ENCODE assay signal across 14 mouse cellular contexts in genomic region chr1:74139415-74139814, GRCm38 (mm10). TPM values are rescaled to one million over a fixed set of nuclear protein-coding genes. Genes with fewer than 3 reads are reported as not detected.
DNase-seq lines count a peak whose midpoint lies in the region; ATAC-seq and TF ChIP-seq lines count a peak whose summit lies in the region.
"Had no signal": no experiment of that assay in that cellular context is flagged by ENCODE, and none has a peak within 500 bp of the region (broad histone marks: within the 10 kb centered on the region; RNA-seq: fewer than 3 reads in every experiment).

No protein-coding gene starts in this region.

- H3K27me3 ChIP-seq in hindbrain, embryonic 11.5 days (ENCODE audit: control insufficient read depth, insufficient read depth, low read length): no peaks in the 10 kb centered on the region
- H3K27me3 ChIP-seq in hindbrain, embryonic 10.5 days (ENCODE audit: insufficient read depth, poor library complexity, severe bottlenecking): no peaks in the 10 kb centered on the region
- no peaks in the 10 kb centered on the region for H3K27me3 ChIP-seq in lung, postnatal 0 days (replicated peaks; ENCODE audit: insufficient read depth, low read length)
- H3K27me3 ChIP-seq: heart, embryonic 13.5 days; lung, embryonic 15.5 days had no signal

- TF ChIP-seq EP300 in lung, postnatal 0 days (IDR thresholded peaks at IDR 0.05): no peak

- H3K9ac ChIP-seq in hindbrain, embryonic 11.5 days (ENCODE audit: low read depth, low read length): no peak overlapping the region
- H3K9ac ChIP-seq in lung, postnatal 0 days (replicated peaks; ENCODE audit: low read depth): no peak overlapping the region
- H3K9ac ChIP-seq: heart, embryonic 13.5 days; lung, embryonic 15.5 days had no signal

- TF ChIP-seq CTCF in lung, postnatal 0 days (IDR thresholded peaks at IDR 0.05): peak; percentile 59

- no peak overlapping the region for H3K4me3 ChIP-seq in hindbrain, embryonic 11.5 days (ENCODE audit: low read depth, low read length)
- H3K4me3 ChIP-seq in hindbrain, embryonic 10.5 days: no peak overlapping the region
- H3K4me3 ChIP-seq in lung, postnatal 0 days (ENCODE audit: low read depth, low read length): no peak overlapping the region
- H3K4me3 ChIP-seq: heart, embryonic 13.5 days; lung, embryonic 15.5 days had no signal

- H3K36me3 ChIP-seq in hindbrain, embryonic 11.5 days (ENCODE audit: control insufficient read depth, insufficient read depth, low read length): no peaks in the 10 kb centered on the region
- H3K36me3 ChIP-seq in hindbrain, embryonic 10.5 days: no peaks in the 10 kb centered on the region
- H3K36me3 ChIP-seq in lung, postnatal 0 days (ENCODE audit: insufficient read depth, low read length): no peaks in the 10 kb centered on the region
- H3K36me3 ChIP-seq: heart, embryonic 13.5 days; lung, embryonic 15.5 days had no signal

- DNase-seq in hindbrain, embryonic 11.5 days (ENCODE audit: low spot score): peak; percentile 7
- no peak for DNase-seq in hindbrain, embryonic 10.5 days (ENCODE audit: low spot score)
- DNase-seq in lung, postnatal 0 days (ENCODE audit: low spot score): no peak
- no peak for DNase-seq in lung, postnatal 10 days
- DNase-seq in R1 (ENCODE audit: low read depth, low spot score): peak; percentile 63
- peak; percentile 24 for DNase-seq in retina, postnatal 1 day
- DNase-seq in right cerebral cortex, postnatal 36 days (ENCODE audit: low spot score in 2 of 2): no peak
- DNase-seq in thymus, postnatal 4 days: no peak
- DNase-seq: cerebellum, postnatal 10 days had no signal

- H3K9me3 ChIP-seq in hindbrain, embryonic 11.5 days (ENCODE audit: control insufficient read depth, low read length): no peaks in the 10 kb centered on the region
- no peaks in the 10 kb centered on the region for H3K9me3 ChIP-seq in hindbrain, embryonic 10.5 days
- H3K9me3 ChIP-seq in lung, postnatal 0 days (ENCODE audit: low read length): no peaks in the 10 kb centered on the region
- H3K9me3 ChIP-seq: heart, embryonic 13.5 days; lung, embryonic 15.5 days had no signal

- H3K4me1 ChIP-seq in hindbrain, embryonic 11.5 days (replicated peaks; ENCODE audit: control insufficient read depth, insufficient read depth, low read length): no peaks in the 10 kb centered on the region
- no peaks in the 10 kb centered on the region for H3K4me1 ChIP-seq in hindbrain, embryonic 10.5 days (replicated peaks)
- H3K4me1 ChIP-seq in lung, postnatal 0 days (ENCODE audit: insufficient read depth, low read depth, low read length): no peaks in the 10 kb centered on the region
- H3K4me1 ChIP-seq: lung, embryonic 15.5 days had no signal

- WGBS in hindbrain, embryonic 11.5 days: 73% methylated on average over 3 of the region's 3 CpGs
- 64% methylated on average over 3 of the region's 3 CpGs for WGBS in hindbrain, embryonic 10.5 days
- WGBS in lung, postnatal 0 days: 57% methylated on average over 3 of the region's 3 CpGs

- H3K4me2 ChIP-seq in hindbrain, embryonic 11.5 days (replicated peaks; ENCODE audit: low read depth, low read length): no peak overlapping the region
- no peak overlapping the region for H3K4me2 ChIP-seq in lung, postnatal 0 days (replicated peaks; ENCODE audit: low read depth, low read length)
- H3K4me2 ChIP-seq: heart, embryonic 13.5 days; lung, embryonic 15.5 days had no signal

- no peak for ATAC-seq in hindbrain, embryonic 11.5 days (ENCODE audit: low FRiP score)
- ATAC-seq in lung, postnatal 0 days: no peak
- ATAC-seq: hindbrain, embryonic 16.5 days had no signal

- no peak overlapping the region for H3K27ac ChIP-seq in hindbrain, embryonic 11.5 days (ENCODE audit: low read depth, low read length)
- H3K27ac ChIP-seq in hindbrain, embryonic 10.5 days: no peak overlapping the region
- no peak overlapping the region for H3K27ac ChIP-seq in lung, postnatal 0 days (ENCODE audit: low read length)
- H3K27ac ChIP-seq: heart, embryonic 13.5 days; lung, embryonic 15.5 days had no signal

RNA-seq across cellular contexts. Expression of gene Rufy4, which starts 14.1 kb away (rescaled TPM):
- polyA plus RNA-seq in hindbrain, embryonic 11.5 days (2014; fragmentation: Nextera tagmentation; extraction: Ambion mirVana): 0.56 and 0.66 TPM in 2 replicates
- 0.31 and 0.37 TPM in 2 replicates for polyA plus RNA-seq in hindbrain, embryonic 10.5 days (2016; fragmentation: Nextera tagmentation; extraction: Ambion mirVana)
- 0.42 and 0.43 TPM in 2 replicates for polyA plus RNA-seq in lung, postnatal 0 days (2015; fragmentation: Nextera tagmentation; extraction: Ambion mirVana)

RNA-seq across cellular contexts. Expression of gene Cxcr2, which starts 14.4 kb away (rescaled TPM):
- 0.05 and 0.10 TPM in 2 replicates for polyA plus RNA-seq in hindbrain, embryonic 11.5 days (2014; fragmentation: Nextera tagmentation; extraction: Ambion mirVana)
- polyA plus RNA-seq in hindbrain, embryonic 10.5 days (2016; fragmentation: Nextera tagmentation; extraction: Ambion mirVana): 0.11 and 0.18 TPM in 2 replicates
- polyA plus RNA-seq in lung, postnatal 0 days (2015; fragmentation: Nextera tagmentation; extraction: Ambion mirVana): 1.9 and 2.4 TPM in 2 replicates
- polyA plus RNA-seq: heart, embryonic 13.5 days had no signal

RNA-seq across cellular contexts. Expression of gene Tns1, which starts 15.2 kb away (rescaled TPM):
- 16.1 and 17.3 TPM in 2 replicates for polyA plus RNA-seq in hindbrain, embryonic 11.5 days (2014; fragmentation: Nextera tagmentation; extraction: Ambion mirVana)
- polyA plus RNA-seq in hindbrain, embryonic 10.5 days (2016; fragmentation: Nextera tagmentation; extraction: Ambion mirVana): 15.1 and 15.3 TPM in 2 replicates
- 184 and 185 TPM in 2 replicates for polyA plus RNA-seq in lung, postnatal 0 days (2015; fragmentation: Nextera tagmentation; extraction: Ambion mirVana)

RNA-seq across cellular contexts. Expression of gene Cxcr1, which starts 55.0 kb away (rescaled TPM):
- 0.15 TPM in 1 of 2 replicates, not detected in the other for polyA plus RNA-seq in hindbrain, embryonic 11.5 days (2014; fragmentation: Nextera tagmentation; extraction: Ambion mirVana)
- polyA plus RNA-seq in hindbrain, embryonic 10.5 days (2016; fragmentation: Nextera tagmentation; extraction: Ambion mirVana): not detected in 2 replicates
- not detected in 2 replicates for polyA plus RNA-seq in lung, postnatal 0 days (2015; fragmentation: Nextera tagmentation; extraction: Ambion mirVana)
- polyA plus RNA-seq: heart, embryonic 13.5 days; hindbrain, embryonic 16.5 days; large intestine, adult 2 months; lung, embryonic 15.5 days; urinary bladder, adult 2 months had no signal

Comparison
In these comparisons a context has a peak if more than half of its experiments do, and no peak if none do; other contexts are left out.
1. DNase-seq: peak in hindbrain, embryonic 11.5 days (single experiment), R1 (single experiment) and retina, postnatal 1 day (single experiment); none in hindbrain, embryonic 10.5 days (single experiment), lung, postnatal 0 days (single experiment), lung, postnatal 10 days (single experiment), right cerebral cortex, postnatal 36 days (0 of 2) and thymus, postnatal 4 days (single experiment).
2. RNA of gene Tns1, which starts 15.2 kb away (polyA plus RNA-seq): 184 to 185 TPM in lung, postnatal 0 days; 16.1 to 17.3 TPM in hindbrain, embryonic 11.5 days and 15.1 to 15.3 TPM in hindbrain, embryonic 10.5 days; every median in the first group is over 10 times any median in the second.